Mouse (Mus musculus) left cerebral cortex, adult 18-20 months (tissue): Measurements from ENCODE around the gene Mapkapk2. TPM values are rescaled to one million over a fixed set of nuclear protein-coding genes. Genes with fewer than 3 reads are reported as not detected.
"Not testable (repeated sequence)": the region's sequence is repeated elsewhere in the genome, so short reads cannot be mapped to it uniquely, and the experiment has no call there.

Source experiments
- DNase-seq, 2 experiments: peaks; one replicate each; pipeline ENCODE4 v3.0.0; 2021 to 2022; ENCODE audit warnings: low spot score in 2 of 2, mixed read lengths in 1 of 2
- total RNA-seq, 2 experiments: library from RNA; stranded (reverse); gene quantifications; 2 replicates each; pipeline ENCODE4 v1.2.3; 2021

The Mapkapk2 gene
- total RNA-seq, 2 experiments from 2014 or later, result 35.8 to 37.2 TPM

DNA sequence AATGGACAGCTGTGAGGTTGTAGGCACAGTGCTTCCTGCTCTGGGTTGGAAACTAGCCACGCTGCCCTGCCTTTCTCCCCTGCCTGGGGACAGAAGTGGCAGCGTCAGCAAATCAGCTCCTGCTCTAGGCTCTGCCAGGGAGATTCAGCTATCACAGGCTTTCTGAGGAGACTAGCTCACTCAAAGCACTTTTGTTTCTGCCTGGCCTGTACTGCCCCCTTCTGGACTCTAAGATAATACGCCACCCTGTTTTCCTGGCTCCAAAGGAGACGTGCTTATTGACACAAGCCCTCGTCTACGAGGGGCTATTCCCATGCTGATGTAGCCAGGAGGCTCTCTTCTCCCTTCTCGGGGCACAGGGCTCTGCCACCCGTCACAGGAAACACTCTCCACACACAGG is 44.4 kb downstream of the Mapkapk2 start:
- peak; percentile 63 to 71 for DNase-seq

DNA sequence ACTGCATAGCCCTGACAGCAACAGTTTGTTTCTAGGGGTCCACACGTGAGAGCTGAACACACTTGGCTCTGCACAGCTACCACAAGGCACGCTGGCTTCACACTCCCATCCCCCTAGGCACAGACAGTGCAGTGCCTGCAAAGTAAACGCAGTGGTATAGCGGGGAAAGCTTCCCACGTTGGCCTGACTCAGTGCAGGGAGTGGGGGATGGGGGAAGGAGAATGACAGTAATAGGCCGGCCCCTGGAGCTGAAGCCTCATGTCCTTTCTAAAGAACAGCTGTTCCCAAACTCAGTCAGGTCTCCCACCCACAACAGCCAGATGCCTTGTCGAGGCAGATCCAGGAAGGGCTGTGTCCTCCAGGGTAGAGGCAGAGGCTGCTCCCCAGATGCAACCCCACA is 46.6 kb downstream of the Mapkapk2 start:
- peak; percentile 63 to 64 for DNase-seq

DNA sequence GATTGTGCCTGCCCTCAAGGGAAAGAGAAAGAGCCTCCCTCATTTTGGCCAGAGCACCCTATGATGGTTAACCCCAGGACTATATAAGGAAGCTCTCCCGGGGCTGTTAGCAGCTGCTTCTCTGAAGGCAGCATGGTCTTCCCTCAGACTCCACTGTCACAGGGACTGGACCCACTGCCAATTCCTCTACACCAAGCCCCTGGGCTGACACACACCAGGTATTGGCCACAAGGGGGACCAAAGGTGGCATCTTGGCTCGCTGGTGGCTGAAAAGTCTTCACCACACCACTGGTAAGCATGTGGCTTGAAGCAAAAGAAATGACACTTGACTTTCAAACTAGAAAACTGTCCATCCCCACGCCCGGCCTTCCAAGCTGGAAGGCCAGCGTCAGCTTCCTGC is 47.0 kb downstream of the Mapkapk2 start:
- no peak for DNase-seq

DNA sequence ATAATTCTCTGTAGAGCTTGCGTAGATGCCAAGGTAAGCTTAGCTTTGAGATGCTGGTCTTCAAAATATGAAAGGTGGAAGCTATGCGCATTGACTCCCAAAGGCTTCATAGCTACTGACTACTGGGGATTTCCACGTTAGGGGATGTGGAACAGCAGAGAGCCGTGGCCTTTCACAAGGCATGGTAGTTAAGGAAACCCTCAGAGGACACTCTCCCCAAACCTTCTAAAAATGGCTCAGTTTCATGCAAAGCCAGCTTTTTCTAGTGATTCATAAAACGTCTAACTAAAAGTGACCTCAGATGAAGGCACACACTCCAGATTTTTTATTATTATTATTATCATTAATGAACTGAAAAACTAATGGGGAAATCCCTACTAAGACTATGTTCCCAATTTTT is 47.6 kb downstream of the Mapkapk2 start:
- no peak for DNase-seq

DNA sequence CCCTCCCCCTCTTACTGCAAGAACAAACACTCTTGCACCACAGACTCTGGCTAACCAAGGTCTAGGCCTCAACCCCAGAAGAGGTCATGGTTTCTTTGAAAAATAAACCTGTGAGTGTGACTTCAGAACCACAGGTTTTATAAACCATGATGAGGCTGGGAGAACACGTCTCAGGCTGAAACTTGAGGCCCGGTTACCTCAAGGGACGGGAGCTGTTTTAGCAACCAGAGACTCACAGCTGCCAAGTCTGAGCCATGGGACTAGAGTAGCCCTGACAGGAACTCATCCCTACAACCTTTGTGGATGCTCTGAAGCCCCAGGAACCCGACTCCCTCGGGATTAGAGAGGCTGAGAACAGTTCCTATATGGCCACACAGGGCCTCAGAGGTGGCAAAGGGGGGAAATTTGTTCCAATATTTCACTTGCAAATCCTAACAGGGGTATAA is 48.2 kb downstream of the Mapkapk2 start:
- no peak for DNase-seq

DNA sequence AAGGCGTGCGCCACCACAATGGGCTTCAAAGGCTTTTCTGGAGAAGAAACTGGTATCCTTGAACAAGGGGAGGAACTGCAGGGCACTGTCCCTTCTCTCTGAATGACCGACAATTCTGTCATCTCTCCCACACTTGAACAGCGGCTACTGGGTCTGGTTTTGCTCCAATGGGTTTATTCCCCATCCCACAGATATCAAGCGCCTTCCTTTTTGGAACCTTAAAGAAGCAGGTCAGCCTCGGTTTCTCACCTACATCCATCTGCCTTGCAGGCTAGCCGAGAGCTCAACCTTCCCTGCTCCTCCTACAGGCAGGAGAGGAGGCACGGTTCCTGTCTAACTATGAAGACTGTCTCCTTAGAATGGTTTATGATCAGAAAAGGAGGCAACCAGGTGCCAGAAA is 48.7 kb downstream of the Mapkapk2 start:
- DNase-seq, result no peak

DNA sequence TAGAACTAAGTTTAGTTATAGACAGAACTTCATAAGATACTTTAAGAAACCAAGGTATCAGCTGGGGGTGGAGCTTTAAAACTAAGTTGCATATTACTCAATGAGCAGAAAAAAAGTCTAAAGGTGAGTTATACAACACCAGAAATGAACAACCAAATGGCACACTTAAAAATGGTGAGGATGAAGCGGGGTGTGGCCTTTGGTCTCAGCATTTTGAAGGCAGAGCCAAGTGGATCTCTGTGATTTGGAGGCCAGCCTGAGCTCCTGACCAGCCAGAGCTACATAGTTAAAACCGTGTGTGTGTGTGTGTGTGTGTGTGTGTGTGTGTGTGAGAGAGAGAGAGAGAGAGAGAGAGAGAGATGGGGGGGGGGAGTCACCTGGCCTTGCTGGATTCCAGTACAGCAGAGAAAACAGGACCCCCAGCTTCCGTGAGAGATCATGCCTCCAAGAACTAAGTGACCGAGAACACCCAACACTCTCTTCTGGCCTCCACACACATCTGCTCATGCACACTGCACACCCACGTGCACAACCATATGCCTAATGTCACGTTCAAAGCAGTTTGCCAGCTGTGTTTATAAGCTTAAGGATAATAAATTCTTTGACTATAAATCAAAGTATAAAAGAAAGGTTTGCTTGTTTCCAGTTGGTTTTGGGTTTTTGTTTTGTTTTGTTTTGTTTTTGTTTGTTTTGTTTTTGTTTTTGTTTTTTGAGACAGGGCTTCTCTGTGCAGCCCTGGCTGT is 49.3 kb downstream of the Mapkapk2 start:
- no peak for DNase-seq

DNA sequence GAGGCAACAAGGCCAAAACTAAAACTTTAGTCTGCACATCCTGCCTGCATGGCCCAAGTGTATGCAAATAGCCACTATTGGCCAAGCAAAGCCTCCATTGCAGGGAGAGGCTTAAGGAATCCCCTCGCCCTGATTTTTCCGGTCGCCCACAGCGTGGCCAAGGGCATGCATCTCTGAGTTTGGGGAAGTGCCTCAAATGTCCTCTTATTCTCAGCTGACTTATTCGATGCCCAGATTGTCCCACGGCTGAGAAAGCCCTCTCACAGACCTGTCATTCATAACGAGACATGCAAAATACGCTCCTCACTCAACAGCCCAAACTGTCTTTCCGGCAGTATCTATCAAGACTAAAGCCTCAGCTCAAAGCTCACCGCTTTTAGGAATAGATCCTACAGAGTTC is 51.0 kb downstream of the Mapkapk2 start:
- DNase-seq, result no peak

DNA sequence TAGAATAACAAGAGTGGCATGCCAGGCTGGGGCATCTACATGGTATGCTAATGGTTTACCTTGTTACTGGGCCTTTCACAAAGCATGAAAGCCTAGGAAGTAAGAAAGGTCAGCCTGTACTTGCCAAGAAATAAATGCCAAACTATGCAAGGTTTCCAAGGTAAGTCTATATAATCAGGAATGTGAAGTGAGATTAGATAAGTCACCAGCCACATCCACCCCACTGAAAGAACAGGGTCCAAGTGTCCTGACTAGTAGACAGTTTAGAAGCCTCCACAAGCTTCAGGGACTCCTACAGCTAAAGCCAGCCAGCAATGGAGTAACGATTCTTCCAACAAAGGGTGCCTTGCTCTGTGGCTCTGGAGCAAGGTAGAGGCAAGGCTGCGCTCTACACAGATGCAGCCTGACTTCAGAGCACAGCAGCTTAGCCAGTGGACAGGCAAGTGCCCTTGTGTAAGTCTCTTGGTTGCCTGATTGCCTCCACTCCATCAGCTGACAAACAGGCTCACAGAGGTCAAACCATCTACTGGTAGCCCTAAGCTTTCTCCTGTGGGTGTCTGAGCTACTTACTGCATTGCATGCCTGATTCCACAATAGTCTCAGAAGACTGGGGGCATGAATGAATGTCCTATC is 51.8 kb downstream of the Mapkapk2 start:
- no peak for DNase-seq

DNA sequence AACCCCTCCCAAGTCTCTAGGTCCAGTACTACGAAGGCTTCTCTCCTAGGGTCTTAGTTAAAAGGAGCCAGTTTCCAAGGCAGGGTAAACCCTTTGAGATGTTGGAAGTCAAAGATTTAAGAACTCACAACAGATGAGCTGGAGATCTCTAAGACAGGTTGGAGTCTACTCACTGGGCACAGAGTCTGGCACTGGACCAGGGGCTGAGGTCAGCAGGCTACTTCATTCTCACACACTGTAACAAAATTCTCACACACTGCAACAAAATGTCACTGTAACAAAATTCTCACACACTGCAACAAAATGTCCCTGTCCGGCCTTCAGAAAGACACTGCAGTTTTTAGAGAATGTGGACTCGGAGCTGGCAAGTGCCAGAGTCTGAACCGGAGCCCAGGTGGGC is 54.0 kb downstream of the Mapkapk2 start:
- DNase-seq, result no peak

DNA sequence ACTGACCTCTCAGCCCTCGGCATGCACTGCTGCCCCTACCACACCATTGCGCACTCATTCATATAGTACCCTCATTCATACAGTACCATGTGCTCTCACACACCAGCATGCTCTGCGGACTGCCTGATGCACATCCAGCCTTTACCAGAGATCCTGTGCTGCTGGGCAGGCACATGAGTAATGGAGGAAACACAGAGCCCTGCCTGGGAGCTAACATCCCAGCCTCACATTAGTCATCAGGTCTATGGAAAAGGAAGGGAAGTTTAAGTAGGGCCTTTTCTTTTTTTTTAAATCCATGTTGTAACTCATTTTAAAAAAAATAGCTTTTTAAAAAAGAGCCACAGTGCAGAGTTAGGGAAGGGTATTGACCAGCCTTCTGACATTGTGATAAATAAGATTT is 54.9 kb downstream of the Mapkapk2 start:
- DNase-seq, result no peak

DNA sequence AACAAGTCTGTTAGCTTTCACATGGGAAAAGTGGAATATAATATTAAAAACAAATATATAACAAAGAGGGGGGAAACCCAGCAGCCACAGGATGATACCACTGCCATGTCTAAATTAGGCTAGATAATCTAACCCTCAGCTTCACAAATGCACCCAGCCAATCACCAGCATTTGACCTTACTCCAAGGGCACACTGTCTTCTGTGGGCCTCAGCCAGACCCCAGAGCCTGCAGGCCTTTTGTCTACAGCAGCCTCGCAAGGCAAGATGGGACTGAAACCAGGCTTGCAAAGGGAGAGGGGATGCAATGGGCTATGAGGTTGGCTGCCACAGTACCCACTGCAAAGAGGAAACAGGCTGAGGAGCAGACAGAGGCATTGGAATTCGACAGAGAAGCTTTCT is 55.4 kb downstream of the Mapkapk2 start:
- DNase-seq, result no peak

DNA sequence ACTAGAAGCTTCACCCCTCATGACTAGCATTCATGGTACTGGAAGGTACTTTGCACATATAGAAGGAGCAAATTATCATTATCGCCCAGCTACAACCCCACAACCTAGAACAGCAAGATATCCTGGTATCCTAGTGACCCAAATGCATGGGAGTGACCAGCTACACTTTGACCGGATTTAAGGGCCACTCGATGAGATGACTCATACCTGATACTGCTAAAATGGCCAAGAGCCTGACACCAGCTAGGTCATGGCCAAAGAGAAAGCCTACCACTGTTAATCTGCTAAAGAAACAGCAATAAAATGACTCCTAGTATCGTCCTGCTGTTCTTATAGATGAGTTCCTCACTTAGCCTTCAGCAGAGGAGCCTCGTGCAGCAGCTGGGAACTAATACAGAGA is 58.1 kb downstream of the Mapkapk2 start:
- DNase-seq, result no peak

DNA sequence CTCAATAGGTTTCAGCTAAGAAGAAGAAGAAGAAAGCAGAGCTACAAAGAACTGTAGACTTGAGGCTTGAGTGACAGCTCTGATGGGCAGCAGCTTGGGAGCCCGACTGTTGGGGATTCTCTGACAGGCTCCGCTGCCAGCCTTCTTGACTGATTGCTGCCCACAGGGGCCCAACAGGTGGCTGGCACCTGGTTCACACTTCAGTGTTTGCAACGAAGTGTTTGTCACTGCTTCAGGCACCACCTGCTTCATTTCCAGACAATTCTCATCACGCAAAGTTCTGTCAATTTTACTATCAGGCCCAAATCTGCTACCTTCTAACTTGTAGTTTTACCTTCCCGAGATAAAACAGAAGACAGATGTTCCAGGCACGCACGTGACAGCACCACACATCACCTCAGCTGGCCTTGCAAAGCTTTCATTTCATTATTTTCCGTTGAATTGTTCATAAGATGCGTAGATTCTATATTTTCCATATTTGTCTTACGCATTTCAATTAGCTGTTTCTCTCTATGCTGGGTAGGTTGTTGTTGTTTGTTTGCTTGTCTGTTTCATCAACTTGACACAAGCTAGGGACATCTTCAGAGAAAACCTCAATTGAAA is 59.1 kb downstream of the Mapkapk2 start:
- DNase-seq, result no peak

DNA sequence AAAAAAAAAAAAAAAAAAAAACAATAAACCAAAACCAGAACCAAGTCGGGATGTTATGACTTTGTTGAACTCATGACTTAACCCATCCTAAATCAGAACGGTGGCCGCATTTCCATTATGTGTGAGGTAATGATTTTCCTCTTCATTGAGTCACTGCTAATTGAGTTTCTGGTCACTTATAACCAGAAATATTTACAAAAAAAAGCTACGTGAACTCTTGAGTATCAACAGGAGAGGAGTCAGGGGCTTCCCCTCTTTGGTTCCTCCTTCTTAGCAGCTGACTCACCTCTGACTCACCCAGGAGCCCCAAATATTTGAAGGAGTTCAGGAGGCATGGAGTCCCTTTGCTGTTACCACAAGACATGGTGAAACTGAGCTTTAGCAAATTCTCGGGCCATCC is 59.6 kb downstream of the Mapkapk2 start:
- no peak for DNase-seq

DNA sequence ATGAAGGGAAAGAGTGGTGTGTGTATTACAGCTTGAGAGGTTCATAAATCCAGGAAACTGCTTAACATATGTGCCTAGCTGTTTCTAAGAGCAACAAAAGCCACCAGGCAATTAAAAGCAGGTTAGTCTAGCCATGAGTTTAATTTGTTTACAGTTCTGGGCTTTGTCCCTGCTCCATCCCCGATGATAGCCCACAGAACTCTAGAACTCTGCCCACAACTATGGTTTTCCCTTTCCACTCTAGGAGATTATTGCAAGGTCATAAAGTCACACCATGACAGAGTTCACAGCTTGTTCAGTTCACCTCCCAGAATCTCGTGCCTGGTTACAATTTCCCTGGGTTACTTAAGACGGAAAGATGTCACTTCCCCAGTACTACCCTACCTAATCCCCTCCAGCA is 66.4 kb downstream of the Mapkapk2 start:
- DNase-seq, result no peak

DNA sequence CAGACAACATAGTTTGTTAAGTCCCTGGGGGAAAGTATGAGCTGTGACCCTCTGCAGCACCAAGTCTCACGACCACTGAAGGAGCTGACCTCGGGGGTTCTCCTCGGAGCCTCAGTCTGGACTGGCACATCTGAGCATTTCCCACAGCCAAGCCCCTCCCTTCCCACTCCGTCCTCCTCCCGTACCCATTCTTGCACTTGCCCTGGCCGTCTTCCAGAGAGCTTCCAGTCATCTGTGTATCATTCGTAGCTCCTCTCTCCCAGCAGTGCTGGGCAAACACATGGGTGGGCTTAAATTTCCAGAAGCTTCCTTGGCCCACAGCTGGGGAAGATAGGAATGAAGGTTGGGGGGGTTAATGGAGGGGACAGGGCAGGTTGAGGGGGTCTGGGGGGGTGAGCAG is 67.4 kb downstream of the Mapkapk2 start:
- no peak for DNase-seq

DNA sequence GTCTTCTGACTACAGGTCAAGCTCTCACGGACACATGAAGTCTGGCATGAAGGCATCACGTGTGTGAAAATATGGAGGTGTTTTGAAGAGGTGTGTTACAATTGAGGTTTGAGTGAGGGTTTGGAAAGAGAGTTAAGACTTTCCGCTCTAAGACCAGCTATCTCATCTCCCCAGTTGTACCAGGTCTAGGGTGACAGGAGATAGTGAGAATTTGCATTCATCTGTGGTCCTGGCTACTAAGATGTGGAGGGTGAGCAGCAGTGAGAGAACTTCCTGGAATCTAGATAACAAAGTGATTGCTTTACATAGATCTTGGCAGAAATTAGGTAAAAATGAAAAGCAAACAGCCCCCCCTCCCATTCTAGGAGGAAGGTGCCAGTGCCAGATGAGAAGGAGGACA is 68.4 kb downstream of the Mapkapk2 start:
- no peak for DNase-seq

DNA sequence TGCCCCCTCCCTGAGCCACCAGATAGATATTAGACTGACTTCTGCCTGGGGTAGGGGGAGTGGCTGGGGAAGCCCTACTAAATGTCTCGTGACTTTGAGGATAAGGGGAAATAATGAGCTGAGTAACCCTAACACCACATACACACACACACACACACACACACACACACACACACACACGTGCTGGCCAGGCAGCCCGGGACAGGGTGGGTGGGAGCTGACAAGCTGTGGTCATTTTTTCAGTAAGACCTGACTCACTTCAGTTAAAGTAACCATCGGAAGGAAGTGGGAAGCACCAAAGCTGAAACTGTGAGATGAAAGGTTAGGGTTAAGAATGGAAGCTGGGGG is 71.8 kb downstream of the Mapkapk2 start:
- DNase-seq, result no peak

DNA sequence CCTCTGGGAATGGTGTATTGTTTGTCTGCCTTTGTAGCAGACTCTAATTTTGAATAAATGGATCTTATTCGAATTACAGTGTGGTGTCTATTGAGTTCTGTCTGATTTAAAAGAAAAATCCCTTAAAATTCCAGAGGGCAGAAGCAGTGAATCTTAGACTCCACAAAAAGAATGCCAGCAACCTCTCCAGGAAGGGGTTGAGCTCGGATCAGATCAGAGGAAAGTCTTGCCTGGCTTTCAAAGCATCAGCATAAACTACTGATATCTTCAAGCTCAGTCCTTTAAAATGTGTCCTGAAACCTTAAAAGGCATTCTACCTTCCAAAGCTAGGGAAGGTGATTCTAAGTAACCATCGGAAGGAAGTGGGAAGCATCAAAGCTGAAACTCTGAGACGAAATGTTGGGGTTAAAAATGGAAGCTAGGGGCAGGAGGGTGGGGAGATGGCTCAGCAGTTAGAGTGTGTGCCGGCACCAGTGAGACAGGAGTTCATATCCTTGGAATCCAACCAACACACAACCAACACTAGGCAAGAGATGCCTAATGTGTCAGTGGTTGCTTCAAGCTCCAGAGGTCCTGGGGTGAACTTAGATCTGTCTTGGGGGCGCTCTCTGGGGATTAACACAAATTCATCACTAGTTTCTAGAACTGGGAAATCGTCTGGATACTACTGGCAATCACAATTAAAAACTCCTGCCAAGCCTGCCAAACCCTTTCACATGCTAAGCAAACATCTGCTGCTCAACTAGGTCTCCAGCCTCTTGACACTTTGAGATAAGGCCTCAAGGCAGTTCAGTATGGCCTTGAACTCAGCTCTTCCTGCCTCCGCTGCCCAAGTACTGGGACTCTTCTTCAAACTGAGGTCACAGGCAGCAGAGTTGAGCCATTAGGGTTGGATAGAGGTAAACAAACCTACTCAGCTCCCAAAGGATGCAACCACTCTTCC is 72.5 kb downstream of the Mapkapk2 start:
- DNase-seq, result no peak

DNA sequence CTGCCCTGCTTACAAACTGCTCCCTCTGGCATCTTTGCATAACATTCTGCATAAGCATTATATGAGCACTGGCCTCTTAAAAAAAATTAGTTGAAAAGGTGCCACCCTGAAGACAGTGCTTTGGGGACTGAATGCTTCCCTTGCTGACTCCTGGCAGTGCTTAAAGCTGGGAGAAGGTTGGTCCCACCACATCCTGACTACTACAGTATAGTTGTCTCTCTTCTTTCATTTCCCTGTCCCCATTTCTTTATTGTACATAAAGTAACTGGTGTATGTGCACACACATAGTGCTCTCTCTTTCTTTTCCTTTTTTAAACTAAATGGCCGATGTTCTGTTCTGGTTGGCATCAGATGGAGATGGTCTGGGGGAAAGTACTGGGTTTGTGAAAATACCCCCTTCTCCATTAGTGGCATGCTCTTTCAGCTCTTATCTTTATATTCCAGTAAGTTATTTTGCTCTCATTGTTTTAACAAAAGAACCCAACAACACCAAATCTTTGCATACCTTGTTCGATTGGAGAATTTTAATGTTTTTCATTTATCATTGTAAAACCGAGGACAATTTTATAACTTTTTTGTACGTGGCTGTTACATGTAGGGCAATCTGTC is 74.3 kb downstream of the Mapkapk2 start:
- not testable (repeated sequence) for DNase-seq
